13 mouse cellular contexts compared by ENCODE assay signal in the genomic region with DNA sequence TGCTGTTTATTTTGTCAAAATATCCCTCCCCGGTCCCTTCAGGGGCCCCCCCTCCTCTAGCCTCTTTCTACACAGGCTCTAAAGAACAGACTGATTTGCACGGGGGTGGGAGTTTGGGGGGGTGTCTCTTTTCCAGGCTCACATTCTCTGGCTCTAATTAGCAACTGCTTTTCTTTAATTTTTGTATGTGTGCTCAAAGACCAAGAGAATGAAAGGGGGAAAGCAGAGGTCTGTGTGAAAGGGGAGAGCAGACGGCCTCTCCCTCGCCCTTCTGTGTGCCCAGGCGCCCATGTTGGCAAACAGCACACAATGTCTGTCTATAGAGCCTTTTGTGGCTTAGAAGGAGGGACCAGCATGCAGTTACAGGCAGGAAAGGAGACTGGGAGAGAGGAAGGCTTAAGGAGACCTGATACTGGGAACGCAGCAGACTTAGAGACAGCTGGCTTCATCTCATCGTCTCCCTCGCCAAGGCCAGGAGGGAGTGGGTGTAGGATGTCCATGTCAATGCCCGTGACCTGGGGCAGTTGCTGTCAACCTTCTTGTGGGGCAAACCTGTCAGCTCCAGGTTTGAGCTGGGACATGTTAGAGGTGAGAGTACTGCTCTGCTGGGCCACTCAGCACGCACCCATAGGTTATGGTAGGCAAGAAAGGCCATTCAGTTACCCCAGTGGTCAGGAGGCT.
A peak's percentile ranks its signal among the peaks of the same experiment; 100 is the strongest.
DNase-seq lines count a peak whose midpoint lies in the region; ATAC-seq lines count a peak whose summit lies in the region.
"Had no signal": no experiment of that assay in that cellular context is flagged by ENCODE, and none has a peak within 500 bp of the region (broad histone marks: within the 10 kb centered on the region; RNA-seq: fewer than 3 reads in every experiment).

No protein-coding gene starts in this region.

- peak; percentile 50 for ATAC-seq in embryonic facial prominence, embryonic 11.5 days (replicated peaks; ENCODE audit: insufficient number of reproducible peaks, low FRiP score, low TSS enrichment, low read depth)
- peak; percentile 69 for ATAC-seq in midbrain, embryonic 14.5 days (ENCODE audit: low FRiP score, low TSS enrichment)

- H3K36me3 ChIP-seq in embryonic facial prominence, embryonic 11.5 days (replicated peaks; ENCODE audit: control insufficient read depth, insufficient read depth, low read depth, low read length), result no peaks in the 10 kb centered on the region
- H3K36me3 ChIP-seq in midbrain, embryonic 14.5 days (ENCODE audit: control insufficient read depth, insufficient read depth, low read length), result no peaks in the 10 kb centered on the region
- H3K36me3 ChIP-seq: G1E had no signal

- no peak overlapping the region for H3K4me3 ChIP-seq in embryonic facial prominence, embryonic 11.5 days (ENCODE audit: low read depth, low read length)
- no peak overlapping the region for H3K4me3 ChIP-seq in midbrain, embryonic 14.5 days (replicated peaks; ENCODE audit: low read depth, low read length)

- H3K9me3 ChIP-seq in embryonic facial prominence, embryonic 11.5 days (replicated peaks; ENCODE audit: control insufficient read depth, low read length), result no peaks in the 10 kb centered on the region
- H3K9me3 ChIP-seq in midbrain, embryonic 14.5 days (ENCODE audit: control insufficient read depth, low read length), result no peaks in the 10 kb centered on the region

- peak overlapping the region; percentile 25; the same call in 1 of the 2 replicates for H3K9ac ChIP-seq in embryonic facial prominence, embryonic 11.5 days (replicated peaks; ENCODE audit: low read length)
- 0 out of 2 replicates have a peak overlapping the region, but pooled peaks have one; percentile 14 for H3K9ac ChIP-seq in midbrain, embryonic 14.5 days (replicated peaks; ENCODE audit: low read length)

- WGBS in embryonic facial prominence, embryonic 11.5 days, result 47% methylated on average over 10 of the region's 10 CpGs
- WGBS in midbrain, embryonic 14.5 days, result 31% methylated on average over 10 of the region's 10 CpGs

- peaks cover 5% of the 10 kb centered on the region for H3K4me1 ChIP-seq in embryonic facial prominence, embryonic 11.5 days (ENCODE audit: control insufficient read depth, insufficient read depth, low read length)
- H3K4me1 ChIP-seq in midbrain, embryonic 14.5 days (ENCODE audit: control insufficient read depth, insufficient read depth, low read length), result peaks cover 45% of the 10 kb centered on the region

- no peaks in the 10 kb centered on the region for H3K27me3 ChIP-seq in embryonic facial prominence, embryonic 11.5 days (ENCODE audit: control insufficient read depth, insufficient read depth, low read length)
- no peaks in the 10 kb centered on the region for H3K27me3 ChIP-seq in midbrain, embryonic 14.5 days (ENCODE audit: control insufficient read depth, insufficient read depth, low read length)

- DNase-seq in cerebellum, postnatal 10 days, result peak; percentile 23 to 43
- no peak for DNase-seq in cerebellum, adult 9-11 months
- DNase-seq in embryonic facial prominence, embryonic 11.5 days (ENCODE audit: low spot score), result peak; percentile 10
- DNase-seq in gastrocnemius, postnatal 25 days, result peak; percentile 46
- peak; percentile 59 for DNase-seq in midbrain, embryonic 14.5 days
- no peak for DNase-seq in lung, postnatal 4 days
- DNase-seq in adrenal gland, postnatal 25 days, result no peak
- no peak for DNase-seq in spleen, postnatal 10 days (ENCODE audit: low spot score in 2 of 2)
- DNase-seq: cerebellum, adult 11-12 months; heart, postnatal 10 days; lung, postnatal 10 days; spleen, adult 18-20 months had no signal

- H3K4me2 ChIP-seq in embryonic facial prominence, embryonic 11.5 days (ENCODE audit: low read depth, low read length), result no peak overlapping the region
- no peak overlapping the region for H3K4me2 ChIP-seq in midbrain, embryonic 14.5 days (ENCODE audit: low read length)

- H3K27ac ChIP-seq in embryonic facial prominence, embryonic 11.5 days (replicated peaks; ENCODE audit: low read depth, low read length), result no peak overlapping the region; the same call in 1 of the 2 replicates
- peak overlapping the region; percentile 50; the same call in 1 of the 2 replicates for H3K27ac ChIP-seq in midbrain, embryonic 14.5 days (replicated peaks; ENCODE audit: low read depth, low read length)

Comparison
In these comparisons a context has a peak if more than half of its experiments do, and no peak if none do; other contexts are left out.
1. DNase-seq: peak in cerebellum, postnatal 10 days (2 of 2), embryonic facial prominence, embryonic 11.5 days (single experiment), gastrocnemius, postnatal 25 days (single experiment) and midbrain, embryonic 14.5 days (single experiment); none in cerebellum, adult 9-11 months (single experiment), lung, postnatal 4 days (0 of 2), adrenal gland, postnatal 25 days (single experiment) and spleen, postnatal 10 days (0 of 2).